Mouse (Mus musculus) ES-E14 (cell line): Measurements from ENCODE around the gene Dusp11. TPM values are rescaled to one million over a fixed set of nuclear protein-coding genes. Genes with fewer than 3 reads are reported as not detected.
"Not testable (repeated sequence)": the region's sequence is repeated elsewhere in the genome, so short reads cannot be mapped to it uniquely, and the experiment has no call there.

Experiments
- DNase-seq: peaks from one replicate; pipeline ENCODE4 v3.0.0-alpha.2; 2013; ENCODE audit warnings: low read depth, low spot score
- H3K27ac ChIP-seq: 2 replicates; pipeline ENCODE4 v1.5.1; 2012; ENCODE audit warnings: low read depth, mild to moderate bottlenecking, low read length, moderate library complexity, mixed read lengths; ENCODE audit not compliant: poor library complexity, insufficient read depth, severe bottlenecking
- H3K36me3 ChIP-seq: 2 replicates; pipeline ENCODE4 v1.6.1; 2012; ENCODE audit warnings: mild to moderate bottlenecking, low read length, moderate library complexity, mixed read lengths; ENCODE audit not compliant: control insufficient read depth, poor library complexity, insufficient read depth, severe bottlenecking
- H3K4me1 ChIP-seq, 2 experiments: fragments of 150-350 bp in 1 of 2; sonication (generic) in 1 of 2; 2 replicates each; pipeline ENCODE4 v1.6.1; 2012; ENCODE audit warnings: low read length in 2 of 2, mild to moderate bottlenecking in 1 of 2, mixed read lengths in 1 of 2; ENCODE audit not compliant: control insufficient read depth in 2 of 2, insufficient read depth in 2 of 2, poor library complexity in 1 of 2
- H3K4me3 ChIP-seq, 2 experiments: fragments of 150-350 bp in 1 of 2; sonication (generic) in 1 of 2; 2 replicates each; pipeline ENCODE4 v1.5.1; 2012; ENCODE audit warnings: low read length in 2 of 2, low read depth in 1 of 2, mild to moderate bottlenecking in 1 of 2, mixed read lengths in 1 of 2; ENCODE audit not compliant: insufficient read depth in 1 of 2, poor library complexity in 1 of 2, severe bottlenecking in 1 of 2
- H3K9ac ChIP-seq: 2 replicates; pipeline ENCODE4 v1.6.1; 2012; ENCODE audit warnings: low read depth, mild to moderate bottlenecking, low read length, mixed read lengths; ENCODE audit not compliant: poor library complexity, insufficient read depth, severe bottlenecking
- H3K9me3 ChIP-seq: fragments of 150-350 bp; sonication (generic); 2 replicates; pipeline ENCODE4 v1.6.1; 2012; ENCODE audit warnings: low read depth, mild to moderate bottlenecking, low read length; ENCODE audit not compliant: control insufficient read depth, insufficient read depth
- CHD2 ChIP-seq: IDR thresholded peaks from 2 replicates; pipeline ENCODE4 v1.6.1; 2014; ENCODE audit warnings: mild to moderate bottlenecking, low read depth, low read length, inconsistent platforms
- HCFC1 ChIP-seq: IDR thresholded peaks from 2 replicates; pipeline ENCODE4 v1.6.1; 2012; ENCODE audit warnings: low read length, inconsistent platforms, borderline replicate concordance; ENCODE audit not compliant: insufficient read depth
- MAFK ChIP-seq: IDR thresholded peaks from 2 replicates; pipeline ENCODE4 v1.6.1; 2014; ENCODE audit warnings: mild to moderate bottlenecking, low read depth, low read length, inconsistent platforms; ENCODE audit not compliant: insufficient read depth
- ZC3H11A ChIP-seq: IDR thresholded peaks from 2 replicates; pipeline ENCODE4 v1.6.1; 2012; ENCODE audit warnings: low read depth, mild to moderate bottlenecking, inconsistent platforms, low read length, borderline replicate concordance
- ZNF384 ChIP-seq: IDR thresholded peaks from 2 replicates; pipeline ENCODE4 v1.6.1; 2012; ENCODE audit warnings: low read depth, low read length, inconsistent platforms
- in situ Hi-C, 2 experiments: fragments of 600-800 bp; cut with MboI; formaldehyde crosslinking; loops; one replicate each; pipeline ENCODE4 v1.15.1; 2025; ENCODE audit warnings: low sequenced_read_pairs in 2 of 2, inconsistent platforms in 1 of 2; ENCODE audit not compliant: unreplicated experiment in 2 of 2
- total RNA-seq: library from RNA; depleted of rRNA; stranded (reverse); fragments of 300-350 nt; gene quantifications from 2 replicates; pipeline ENCODE4 v1.2.3, GENCODE M21; 2012; rRNA removed

The Dusp11 gene
- total RNA-seq, result 28.8 and 29.4 TPM in 2 replicates

DNA sequence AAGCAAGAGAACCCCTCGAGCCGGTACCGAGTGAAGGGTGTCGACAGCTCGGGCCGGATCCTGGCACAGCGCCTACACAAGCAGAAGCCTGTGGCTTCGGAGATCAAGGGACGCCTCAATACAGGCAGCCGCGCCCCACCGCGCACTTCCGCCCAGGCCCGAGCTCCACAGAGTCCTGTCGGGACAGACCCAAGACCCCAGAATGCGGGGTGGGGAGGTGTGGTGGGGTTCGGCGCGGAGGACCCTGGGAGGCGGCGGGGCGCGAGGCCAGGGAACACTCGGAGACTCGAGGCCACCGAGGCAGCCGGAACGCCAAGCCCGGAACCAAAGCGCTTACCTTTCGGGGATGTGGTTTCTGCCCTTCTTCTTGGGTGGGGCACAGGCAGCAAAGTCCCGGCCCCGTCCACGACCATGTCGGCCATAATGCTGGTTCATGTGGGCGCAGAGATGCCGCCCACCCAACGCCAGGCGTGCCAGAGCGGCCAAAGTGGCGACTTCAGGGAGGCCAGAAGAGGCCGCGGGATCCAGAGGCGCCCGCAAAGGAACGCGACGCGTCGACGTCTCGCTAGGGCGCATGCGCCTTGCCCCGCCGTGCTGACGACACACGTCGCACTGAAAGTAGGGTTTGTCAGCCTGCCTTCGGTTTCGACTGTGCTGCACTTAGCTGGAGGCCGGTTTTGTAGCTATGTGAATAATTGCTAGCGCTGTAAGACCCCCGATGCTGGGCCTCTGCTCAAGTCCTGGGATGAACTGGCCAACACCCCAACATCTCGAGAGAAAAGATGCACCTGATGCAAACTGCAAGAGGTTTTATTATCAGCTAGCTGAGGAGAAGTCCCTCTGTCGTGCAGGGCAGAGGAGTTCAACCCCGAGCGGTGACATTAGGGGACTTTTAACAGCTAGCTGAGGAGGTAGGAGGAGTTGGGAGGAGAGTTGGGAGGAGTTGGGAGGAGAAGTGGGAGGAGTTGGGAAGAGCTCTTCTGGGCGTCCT is at the start of gene Dusp11:
Gene Dusp11, minus strand, starts transcription at position 567 of the 991 bp plus-strand sequence.
- Histone ChIP-seq H3K4me3 (peak within 1 kb of the TSS; percentile 77 to 91), H3K9me3 (no peaks in the 10 kb centered on the region), H3K27ac (peak within 1 kb of the TSS; percentile 76), H3K4me1 (peaks cover 1 to 2% of the 10 kb centered on the region in 2 experiments; a peak in 2 of 4 replicates), H3K36me3 (peaks cover 4% of the 10 kb centered on the region), H3K9ac (peak within 1 kb of the TSS; percentile 87)
- DNase-seq, result peak; percentile 77
- in situ Hi-C loops, result no loop called here
- TF ChIP-seq HCFC1 (0 out of 2 replicates have a peak, but pooled peaks have one; percentile 6), ZC3H11A (no peak)

- Histone ChIP-seq H3K4me3 (no peak overlapping the region), H3K36me3 (no peaks in the 10 kb centered on the region), H3K4me1 (no peaks in the 10 kb centered on the region), H3K9me3 (no peaks in the 10 kb centered on the region), H3K9ac (no peak overlapping the region), H3K27ac (no peak overlapping the region)
- TF ChIP-seq HCFC1 (no peak), ZNF384 (no peak), CHD2 (no peak), ZC3H11A (no peak), MAFK (no peak)
- peak; percentile 49 for DNase-seq
- in situ Hi-C loops, result no loop called here
Measured at GRCm38 (mm10) chr6:86009980-86010379, 48.5 kb upstream of the Dusp11 start.

GRCm38 (mm10) chr6:86004271-86005148 is 43.0 kb upstream of the Dusp11 start:
- Histone ChIP-seq H3K9me3 (no peaks in the 10 kb centered on the region), H3K4me1 (peaks cover 0 to 4% of the 10 kb centered on the region in 2 experiments; a peak in 1 of 4 replicates), H3K27ac (no peak overlapping the region), H3K4me3 (no peak overlapping the region; a peak in 1 of 4 replicates), H3K9ac (no peak overlapping the region), H3K36me3 (no peaks in the 10 kb centered on the region)
- peak; percentile 9; the same call in 1 of the 2 replicates for TF ChIP-seq ZC3H11A
- TF ChIP-seq ZNF384, result no peak
- DNase-seq, result peak; percentile 83
- in situ Hi-C loops, result no loop called here

GRCm38 (mm10) chr6:86003405-86003925 is 42.0 kb upstream of the Dusp11 start:
- in situ Hi-C loops, result no loop called here
- Histone ChIP-seq H3K36me3 (no peaks in the 10 kb centered on the region), H3K27ac (no peak overlapping the region), H3K9me3 (no peaks in the 10 kb centered on the region), H3K9ac (no peak overlapping the region), H3K4me1 (peaks cover 0 to 4% of the 10 kb centered on the region in 2 experiments; a peak in 1 of 4 replicates), H3K4me3 (no peak overlapping the region)
- TF ChIP-seq CHD2, result no peak
- no peak for TF ChIP-seq ZNF384
- no peak for TF ChIP-seq HCFC1
- no peak for TF ChIP-seq ZC3H11A
- no peak for TF ChIP-seq MAFK
- DNase-seq, result peak; percentile 30

DNA sequence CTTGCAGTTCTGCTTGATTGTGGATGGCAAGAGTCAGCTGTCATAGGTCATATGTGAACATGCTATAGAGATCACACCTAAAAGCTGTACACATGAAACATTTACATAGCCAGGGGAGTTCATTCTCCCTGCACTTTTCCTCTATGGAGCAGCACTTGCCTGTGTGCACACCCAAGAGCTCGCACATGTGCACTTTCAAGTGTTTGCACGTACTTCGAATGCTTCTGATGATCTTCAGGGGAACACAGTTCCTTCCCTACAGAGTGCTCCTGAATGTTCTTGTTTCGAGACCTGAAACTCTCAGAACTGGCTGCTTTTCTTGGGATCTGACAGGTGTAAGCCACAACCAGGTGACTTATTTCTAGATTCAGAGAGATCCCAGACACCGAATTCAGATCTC is 29.3 kb upstream of the Dusp11 start:
- H3K4me1 ChIP-seq, H3K9ac ChIP-seq, DNase-seq, H3K4me3 ChIP-seq, H3K36me3 ChIP-seq, in situ Hi-C loops, H3K27ac ChIP-seq, H3K9me3 ChIP-seq: not testable (repeated sequence)

- H3K36me3 ChIP-seq, H3K9me3 ChIP-seq, H3K9ac ChIP-seq, DNase-seq, H3K4me1 ChIP-seq, in situ Hi-C loops, H3K27ac ChIP-seq, H3K4me3 ChIP-seq: not testable (repeated sequence)
Measured at GRCm38 (mm10) chr6:85989570-85989969, 28.1 kb upstream of the Dusp11 start.
